Mouse (Mus musculus) cerebellum, postnatal 4 days (tissue): ENCODE measurements around the gene Camkv.

Source experiments
- DNase-seq, 2 experiments: peaks; one replicate each; pipeline ENCODE4 v3.0.0; 2022; ENCODE audit warnings: low spot score in 2 of 2, mixed read lengths in 1 of 2

Gene Camkv

DNA sequence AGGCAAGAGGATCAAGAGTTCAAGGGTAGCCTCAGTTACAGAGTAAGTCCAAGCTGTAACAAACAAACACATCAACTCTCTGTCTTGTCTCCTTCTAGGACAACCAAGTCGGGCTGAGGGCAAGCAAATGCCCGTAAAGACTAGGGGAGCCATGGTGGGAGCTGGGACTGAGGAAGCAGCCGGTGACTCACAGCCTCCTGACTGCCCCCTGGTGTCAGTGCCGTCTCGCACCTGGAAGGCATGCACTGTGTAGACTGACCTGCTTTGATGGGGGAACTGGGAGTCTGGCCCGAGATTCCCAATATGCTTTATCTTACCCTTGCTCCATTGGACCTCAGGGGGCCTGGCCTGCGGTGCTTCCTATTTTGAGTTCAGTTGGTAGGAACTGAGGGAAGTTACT, 12.5 kb upstream of the Camkv start:
- DNase-seq, result no peak

GRCm38 (mm10) chr9:107923956-107924355, 11.5 kb upstream of the Camkv start:
- no peak for DNase-seq

- DNase-seq, result no peak
These were observed 10.2 kb upstream of the Camkv start for GRCm38 (mm10) chr9:107925251-107925650.

GRCm38 (mm10) chr9:107926920-107927420, 8.5 kb upstream of the Camkv start:
- no peak for DNase-seq

DNA sequence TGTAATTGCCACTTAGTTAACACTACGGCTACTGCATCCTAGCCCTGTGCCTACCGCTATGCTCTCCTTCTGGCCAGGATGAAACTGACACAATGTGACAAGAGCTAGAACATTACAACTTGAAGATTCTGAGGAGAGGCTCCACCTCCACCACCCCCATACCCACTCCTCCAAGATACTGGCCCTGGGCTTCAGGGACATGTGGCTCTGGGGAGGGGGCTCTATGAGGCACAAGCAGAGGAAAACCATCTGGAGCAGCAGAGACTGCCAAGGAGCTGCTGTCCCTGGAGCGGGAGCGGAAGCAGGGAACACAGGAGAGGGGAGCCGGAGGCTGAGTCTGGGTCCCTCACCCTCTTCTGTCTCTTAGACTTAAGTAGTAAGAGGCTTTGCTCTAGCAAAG, 7.7 kb upstream of the Camkv start:
- peak in 1 of 2 experiments; percentile 25 for DNase-seq

GRCm38 (mm10) chr9:107928169-107928568, 7.3 kb upstream of the Camkv start, which contains the start of gene Actl11:
TSS of gene Actl11 (plus strand) at chr9:107928469.
- no peak for DNase-seq

DNA sequence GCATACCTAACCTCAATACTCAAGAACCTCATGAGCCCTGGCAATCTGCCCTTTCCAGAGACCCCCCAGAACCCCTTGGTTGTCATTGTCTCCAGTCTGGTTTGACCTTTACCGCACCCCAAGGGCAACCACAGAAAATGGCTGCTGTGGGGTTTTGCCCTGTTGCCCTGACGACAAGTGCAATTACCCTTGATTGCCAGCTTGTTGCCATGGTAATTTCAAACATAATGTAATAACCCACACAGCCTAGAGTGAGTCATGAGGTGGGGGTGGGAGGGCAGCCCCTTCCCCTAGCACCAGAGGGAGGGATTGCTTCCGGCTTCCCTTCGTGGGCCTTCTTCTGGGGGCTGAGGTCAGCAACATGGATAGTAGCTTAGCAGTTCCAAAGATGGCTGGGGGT, 3.3 kb upstream of the Camkv start:
- DNase-seq, result no peak

DNA sequence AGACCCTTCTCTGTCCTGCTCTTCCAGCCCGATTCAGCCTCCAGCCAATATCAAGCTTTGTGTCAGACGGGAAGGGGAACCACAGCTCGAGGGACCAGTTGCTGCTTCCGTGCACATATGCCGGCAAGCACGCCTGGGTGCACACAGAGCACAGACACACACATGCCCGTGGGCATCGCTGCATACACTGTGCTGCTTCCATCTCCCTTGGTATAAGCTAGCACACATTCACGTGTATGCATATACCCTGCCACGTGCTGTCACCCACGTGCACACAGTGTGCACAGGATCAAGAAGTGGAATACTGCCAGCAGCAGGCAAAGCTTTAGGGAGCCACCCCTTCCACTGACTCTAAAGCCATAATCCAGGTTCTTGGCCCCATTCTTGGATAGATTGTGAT, 1.3 kb upstream of the Camkv start:
- peak in 1 of 2 experiments; percentile 28 for DNase-seq

DNA sequence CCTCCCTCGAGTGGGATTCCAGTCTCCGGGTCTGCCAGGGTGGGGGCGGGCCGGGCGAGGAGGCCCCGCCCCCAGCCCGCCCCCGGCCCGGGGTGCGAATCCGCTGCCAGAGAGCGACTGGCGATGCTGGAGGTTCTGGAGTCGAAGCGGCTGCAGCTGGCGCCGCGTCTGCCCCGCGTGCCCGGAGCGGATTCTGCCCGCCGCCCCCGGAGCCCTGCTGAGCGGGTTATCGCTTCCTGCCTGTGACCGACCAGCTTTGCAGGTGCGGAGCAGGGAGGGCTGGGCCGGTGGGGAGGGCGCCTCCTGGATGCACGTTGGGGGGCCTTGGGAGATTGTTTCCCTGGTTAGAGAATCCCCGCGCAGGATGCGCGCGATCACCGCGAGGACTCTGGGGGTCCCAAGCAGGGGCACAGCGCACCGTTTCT, 328 bp downstream of the Camkv start:
- peak in 1 of 2 experiments; percentile 47 for DNase-seq

GRCm38 (mm10) chr9:107936215-107936822, 845 bp downstream of the Camkv start:
- no peak for DNase-seq

DNA sequence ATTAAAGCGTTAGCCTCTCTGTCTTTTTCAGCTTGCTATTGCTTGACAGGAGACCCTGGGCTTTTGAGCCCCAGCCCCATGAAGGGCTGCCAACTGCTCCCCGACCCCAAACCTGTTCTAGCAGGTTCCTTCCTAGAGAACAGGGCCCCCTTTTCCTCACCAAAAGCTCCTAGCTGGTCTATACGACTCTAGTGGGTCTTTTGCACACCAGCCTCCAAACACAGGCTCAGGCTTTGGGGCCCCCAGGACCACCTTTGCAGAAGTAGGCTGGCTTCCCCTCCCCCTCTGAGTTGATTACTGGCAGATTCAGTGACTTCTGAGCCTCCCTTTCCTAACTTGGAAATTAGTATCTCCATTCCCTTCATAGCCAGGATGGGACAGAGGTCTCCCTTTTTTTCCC, 1.4 kb downstream of the Camkv start:
- no peak for DNase-seq

DNA sequence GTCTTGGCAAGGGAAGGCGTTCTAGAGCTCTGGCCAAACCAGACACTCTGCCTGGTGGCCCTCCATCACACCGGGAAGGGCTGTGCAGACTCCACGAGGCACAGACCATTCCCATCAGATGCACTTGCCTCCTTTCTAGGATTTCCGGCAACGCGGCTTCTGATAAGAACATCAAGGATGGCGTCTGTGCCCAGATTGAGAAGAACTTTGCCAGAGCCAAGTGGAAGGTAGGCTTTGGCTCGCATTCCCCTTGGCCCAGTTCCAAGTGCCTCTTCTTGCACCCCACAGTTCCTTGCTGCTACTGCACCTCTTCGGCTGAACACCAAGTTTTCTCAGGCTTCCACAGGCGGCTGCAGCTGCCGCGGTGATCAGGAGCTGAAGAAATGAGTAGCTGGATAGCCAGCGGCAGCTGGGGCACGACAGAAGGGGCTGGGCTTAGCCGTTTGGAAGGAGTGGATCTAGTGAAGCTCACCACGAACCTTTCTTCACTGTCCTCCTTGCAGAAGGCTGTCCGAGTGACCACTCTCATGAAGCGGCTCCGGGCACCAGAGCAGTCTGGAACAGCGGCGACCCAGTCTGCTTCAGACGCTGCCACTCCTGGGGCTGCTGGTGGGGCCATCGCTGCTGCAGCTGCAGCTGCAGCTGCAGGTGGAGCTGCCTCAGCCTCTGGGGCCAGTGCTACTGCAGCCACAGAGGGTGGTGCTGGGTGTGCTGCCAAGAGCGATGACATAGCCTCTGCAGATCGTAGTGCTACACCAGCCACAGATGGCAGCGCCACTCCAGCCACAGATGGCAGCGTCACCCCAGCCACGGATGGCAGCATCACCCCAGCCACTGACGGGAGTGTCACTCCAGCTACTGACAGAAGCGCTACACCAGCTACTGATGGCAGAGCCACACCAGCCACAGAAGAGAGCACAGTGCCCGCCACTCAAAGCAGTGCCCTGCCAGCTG, 12.0 kb downstream of the Camkv start:
- peak in 1 of 2 experiments; percentile 44 for DNase-seq

- no peak for DNase-seq
These were observed 13.9 kb downstream of the Camkv start for GRCm38 (mm10) chr9:107949184-107949921.

DNA sequence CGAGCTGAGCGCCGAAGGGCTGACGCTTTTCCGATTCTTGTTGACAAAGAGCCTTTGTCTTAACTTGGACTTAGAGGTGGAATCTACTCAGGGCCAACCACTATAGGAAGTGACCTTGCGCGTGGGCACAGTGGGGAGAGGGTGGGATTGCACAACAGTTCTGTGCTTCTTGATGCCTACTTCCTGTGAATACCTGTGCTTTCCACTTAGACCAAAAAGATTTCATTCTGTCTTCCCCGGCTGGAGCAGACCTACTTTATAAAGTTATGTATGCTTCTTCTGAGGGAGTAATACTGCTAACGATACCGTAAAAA, 14.4 kb downstream of the Camkv start, which contains the start of gene Traip:
Gene Traip (plus strand): TSS at position 215 of the 314 bp plus-strand sequence.
- no peak for DNase-seq

DNA sequence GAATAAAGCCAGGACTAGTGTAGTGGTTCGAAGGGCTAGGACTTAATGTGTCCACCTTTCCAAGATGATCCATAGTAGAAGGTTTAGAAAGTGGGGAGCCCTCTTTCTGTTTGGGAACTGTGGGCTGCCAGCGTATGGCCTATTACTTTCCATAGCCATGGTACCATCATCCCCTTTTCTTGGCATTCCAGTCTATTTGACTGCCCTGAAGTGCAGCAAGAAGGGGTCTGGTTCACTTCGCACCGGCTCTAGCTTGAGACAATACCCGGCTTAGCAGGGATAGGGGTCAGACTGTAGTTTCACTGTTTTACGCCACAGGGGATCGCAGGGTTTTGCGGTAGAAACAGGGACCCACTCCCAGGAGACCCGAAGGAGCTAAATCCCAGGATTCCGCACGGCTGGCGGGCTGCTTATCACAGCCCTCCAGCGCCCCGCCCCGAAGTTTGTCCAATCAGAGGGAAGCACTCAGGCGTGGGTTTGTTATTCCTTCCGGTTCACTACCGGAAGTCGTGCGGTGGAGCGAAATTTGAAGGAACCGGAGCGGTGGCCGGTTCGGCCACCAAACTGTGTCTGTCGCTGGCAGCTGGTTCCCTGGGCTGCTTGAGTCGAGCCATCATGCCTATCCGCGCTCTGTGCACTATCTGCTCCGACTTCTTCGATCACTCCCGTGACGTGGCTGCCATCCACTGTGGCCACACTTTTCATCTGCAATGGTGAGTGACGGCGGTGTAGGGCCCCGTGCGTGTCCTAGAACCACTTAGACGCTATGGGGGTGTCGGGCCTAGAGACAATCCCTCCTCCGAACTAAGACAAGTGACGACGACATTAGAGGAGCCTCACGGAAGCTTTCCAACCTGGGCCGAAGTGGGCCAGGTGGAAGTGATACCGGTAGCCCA, 15.2 kb downstream of the Camkv start:
- peak; percentile 74 to 88 for DNase-seq

DNA sequence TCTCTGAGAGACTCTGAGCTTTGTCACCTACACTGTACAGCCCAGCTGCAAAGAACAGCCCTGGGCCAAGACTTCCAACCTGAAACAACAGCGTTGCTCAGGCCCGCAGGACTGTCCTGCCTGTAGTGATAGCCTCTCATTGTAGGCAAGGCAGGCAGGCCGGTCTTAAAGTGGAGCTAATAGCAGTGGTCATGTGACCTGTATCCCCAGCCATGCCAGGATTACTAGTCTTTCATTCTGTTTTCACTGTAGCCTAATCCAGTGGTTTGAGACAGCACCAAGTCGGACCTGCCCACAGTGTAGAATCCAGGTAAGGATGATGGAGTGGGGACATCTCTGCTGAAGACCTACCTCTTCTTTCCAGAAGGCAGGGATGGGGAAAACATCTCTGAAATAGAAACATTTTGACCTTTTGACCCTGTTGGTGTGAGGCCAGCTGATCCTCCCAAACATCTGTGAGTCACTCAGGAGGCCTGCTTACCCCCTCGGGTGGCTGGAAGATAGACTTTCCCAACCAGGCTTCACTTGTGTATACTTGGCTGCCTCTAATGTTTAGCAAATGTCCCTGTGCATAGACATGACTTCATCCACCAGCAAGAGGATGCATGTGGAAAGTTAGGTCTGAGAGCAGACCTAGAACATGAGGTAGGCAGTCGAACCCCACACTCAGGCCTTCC, 20.3 kb downstream of the Camkv start:
- no peak for DNase-seq

DNA sequence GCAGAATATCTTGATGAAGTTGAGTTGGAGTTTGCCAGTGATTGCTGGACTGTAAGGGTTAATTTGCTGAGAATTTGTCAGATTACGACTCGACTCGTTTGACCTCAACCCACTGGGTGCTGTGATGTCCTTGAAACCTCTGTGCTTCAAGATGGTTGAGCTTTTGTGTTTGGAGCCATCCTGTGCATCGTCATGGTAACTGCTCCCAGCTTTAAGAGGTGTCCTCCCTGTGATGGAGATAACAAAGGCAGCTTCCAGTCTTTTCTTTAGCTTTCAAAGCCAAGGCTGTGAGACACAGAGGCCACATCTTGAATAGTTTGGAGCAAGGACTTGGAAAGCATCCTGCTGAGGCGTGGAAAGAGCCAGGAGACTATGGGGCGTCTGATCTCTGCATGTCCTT, 21.7 kb downstream of the Camkv start:
- DNase-seq, result no peak

- no peak for DNase-seq
These were observed 24.4 kb downstream of the Camkv start for GRCm38 (mm10) chr9:107959896-107960295.

DNA sequence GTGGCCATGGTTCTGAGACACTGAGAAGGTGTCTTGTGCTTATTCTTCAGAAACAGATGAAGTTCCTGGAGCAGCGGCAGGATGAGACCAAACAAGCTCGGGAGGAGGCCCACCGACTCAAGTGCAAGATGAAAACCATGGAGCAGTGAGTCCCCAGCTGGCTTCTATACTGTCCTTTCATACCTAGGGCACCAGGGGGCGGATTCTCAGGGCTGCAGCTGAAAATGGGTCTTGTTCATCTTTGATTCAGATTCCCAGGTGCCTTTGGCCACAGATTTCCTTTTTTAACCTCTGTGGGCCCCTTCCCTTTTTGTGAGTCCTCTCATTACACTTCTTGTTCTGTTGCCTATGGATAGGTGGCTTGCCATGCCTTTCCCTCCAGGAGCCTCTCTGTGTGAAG, 25.5 kb downstream of the Camkv start:
- no peak for DNase-seq

DNA sequence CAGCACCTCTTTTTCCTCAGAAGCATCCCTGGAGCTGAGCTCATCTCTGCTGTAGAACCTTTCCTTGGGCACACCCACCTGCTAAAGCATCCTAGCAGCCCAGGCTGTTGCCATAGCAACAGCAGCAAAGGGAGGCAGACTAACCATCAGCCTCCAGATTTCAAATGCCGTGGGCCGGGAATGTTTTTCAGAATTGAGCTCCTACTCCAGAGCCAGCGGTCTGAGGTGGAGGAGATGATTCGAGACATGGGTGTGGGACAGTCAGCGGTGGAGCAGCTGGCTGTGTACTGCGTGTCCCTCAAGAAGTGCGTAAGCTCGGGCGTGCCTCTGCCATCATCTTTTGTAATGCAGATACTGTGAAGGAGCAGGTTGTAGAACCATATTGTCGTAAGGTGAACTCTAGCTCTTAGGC, 25.9 kb downstream of the Camkv start:
- DNase-seq, result no peak

DNA sequence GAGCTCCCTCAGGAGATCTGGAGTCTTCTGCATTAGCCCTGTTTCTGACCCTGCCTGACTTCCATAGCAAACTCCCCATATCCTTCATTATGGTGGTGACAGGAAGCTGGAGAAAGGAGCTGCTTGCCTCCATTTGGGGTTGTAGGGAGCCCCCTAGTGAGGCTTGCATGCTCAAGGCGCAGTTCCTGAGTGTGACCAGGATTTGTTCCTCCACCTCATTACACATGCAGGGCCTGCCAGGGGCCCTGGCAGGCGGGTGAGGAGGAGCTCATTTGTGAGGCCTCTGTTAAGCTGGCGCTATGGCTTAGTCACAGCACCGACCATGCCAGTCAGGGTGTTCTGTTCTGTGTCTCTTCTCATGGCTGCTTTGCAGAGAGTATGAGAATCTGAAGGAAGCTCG, 26.4 kb downstream of the Camkv start:
- no peak for DNase-seq
